Mouse (Mus musculus) neural tube, embryonic 14.5 days (tissue): Measurements from ENCODE around the gene Hist1h4h. TPM values are rescaled to one million over a fixed set of nuclear protein-coding genes. Genes with fewer than 3 reads are reported as not detected.
"Not testable (repeated sequence)": the region's sequence is repeated elsewhere in the genome, so short reads cannot be mapped to it uniquely, and the experiment has no call there.

Source experiments
- ATAC-seq: fragments of 200-750 bp; cut with Nextera tagmentation; 2 replicates; pipeline ENCODE4 v1.8.0; 2017; ENCODE audit warnings: low read depth, mild to moderate bottlenecking, moderate TSS enrichment, moderate library complexity
- H3K27ac ChIP-seq: fragments of 300-500 bp; sonication (generic); 2 replicates; pipeline ENCODE4 v1.5.1; 2014; ENCODE audit warnings: low read depth, mild to moderate bottlenecking, control low read depth, low read length, moderate library complexity, mixed read lengths
- H3K27me3 ChIP-seq: fragments of 300-500 bp; sonication (generic); 2 replicates; pipeline ENCODE4 v1.6.1; 2014; ENCODE audit warnings: low read length; ENCODE audit not compliant: control insufficient read depth, insufficient read depth
- H3K36me3 ChIP-seq: fragments of 300-500 bp; sonication (generic); 2 replicates; pipeline ENCODE4 v1.6.1; 2014; ENCODE audit warnings: low read length, mixed read lengths; ENCODE audit not compliant: control insufficient read depth, insufficient read depth
- H3K4me1 ChIP-seq: fragments of 300-500 bp; sonication (generic); 2 replicates; pipeline ENCODE4 v1.6.1; 2014; ENCODE audit warnings: low read length; ENCODE audit not compliant: control insufficient read depth, insufficient read depth
- H3K4me2 ChIP-seq: fragments of 300-500 bp; sonication (generic); 2 replicates; pipeline ENCODE4 v1.6.1; 2014; ENCODE audit warnings: mild to moderate bottlenecking, low read depth, low read length, control low read depth
- H3K4me3 ChIP-seq: fragments of 300-500 bp; sonication (generic); 2 replicates; pipeline ENCODE4 v1.5.1; 2014; ENCODE audit warnings: low read depth, low read length, control low read depth, mixed read lengths
- H3K9ac ChIP-seq: fragments of 300-500 bp; sonication (generic); replicated peaks from 2 replicates; pipeline ENCODE4 v1.6.1; 2014; ENCODE audit warnings: low read depth, mild to moderate bottlenecking, control low read depth, low read length, mixed read lengths
- H3K9me3 ChIP-seq: fragments of 300-500 bp; sonication (generic); 2 replicates; pipeline ENCODE4 v1.6.1; 2016; ENCODE audit warnings: low read length; ENCODE audit not compliant: control insufficient read depth
- WGBS: fragments of 180-500 bp; shearing (Covaris S2); extraction: QIAGEN DNeasy Blood & Tissue Kit; methylation state at CpG from one replicate; pipeline ENCODE4 v1.1.7; 2014; 5-methylcytosine and 5-hydroxymethylcytosine counted together
- polyA plus RNA-seq: library from polyadenylated mRNA; unstranded; fragments of >200 nt; fragmentation: Nextera tagmentation; extraction: Ambion mirVana; gene quantifications from 2 replicates; pipeline ENCODE4 v1.2.1, GENCODE M21; 2014

Hist1h4h gene
- polyA plus RNA-seq, 1 experiment from 2014 or later = 1.7 TPM

GRCm38 (mm10) chr13:23555839-23556416, 25.1 kb downstream of the Hist1h4h start:
- H3K27me3 ChIP-seq = no peaks in the 10 kb centered on the region; the same call in 1 of the 2 replicates
- H3K9ac ChIP-seq = peak overlapping the region; percentile 50
- peak overlapping the region; percentile 77 for H3K4me2 ChIP-seq
- no peaks in the 10 kb centered on the region for H3K36me3 ChIP-seq
- H3K27ac ChIP-seq = peak overlapping the region; percentile 81
- peak; percentile 79 for ATAC-seq
- H3K4me3 ChIP-seq = peak overlapping the region; percentile 43
- under 1% methylated on average over 18 of the region's 18 CpGs for WGBS
- no peaks in the 10 kb centered on the region for H3K9me3 ChIP-seq
- 0 out of 2 replicates have a peak, but pooled peaks cover 3% of the 10 kb centered on the region for H3K4me1 ChIP-seq

DNA sequence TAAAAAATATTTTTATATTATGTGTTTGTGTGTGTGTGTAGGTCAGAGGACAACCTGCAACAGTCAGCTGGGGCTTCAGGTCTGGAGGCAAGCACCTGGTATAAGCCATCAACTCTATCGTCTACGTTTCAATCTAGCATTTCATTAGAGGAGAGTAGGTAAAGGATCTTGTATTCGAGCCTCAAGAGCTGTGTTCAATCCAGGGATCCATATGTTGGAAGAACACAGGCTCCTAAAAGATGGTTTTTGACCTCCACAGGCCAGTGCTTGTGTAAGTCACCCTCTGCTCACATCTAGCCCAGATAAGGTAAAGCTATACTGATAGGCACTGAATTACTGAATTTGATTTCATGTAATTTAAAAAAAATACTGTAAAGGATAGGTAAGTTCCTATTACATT, 26.1 kb downstream of the Hist1h4h start:
- no peaks in the 10 kb centered on the region for H3K9me3 ChIP-seq
- 0 out of 2 replicates have a peak, but pooled peaks cover 3% of the 10 kb centered on the region for H3K4me1 ChIP-seq
- H3K9ac ChIP-seq = no peak overlapping the region
- no peaks in the 10 kb centered on the region; the same call in 1 of the 2 replicates for H3K27me3 ChIP-seq
- no peaks in the 10 kb centered on the region for H3K36me3 ChIP-seq
- 71% methylated on average over 3 of the region's 3 CpGs for WGBS
- ATAC-seq = no peak
- H3K27ac ChIP-seq = no peak overlapping the region
- H3K4me2 ChIP-seq = no peak overlapping the region
- no peak overlapping the region for H3K4me3 ChIP-seq

DNA sequence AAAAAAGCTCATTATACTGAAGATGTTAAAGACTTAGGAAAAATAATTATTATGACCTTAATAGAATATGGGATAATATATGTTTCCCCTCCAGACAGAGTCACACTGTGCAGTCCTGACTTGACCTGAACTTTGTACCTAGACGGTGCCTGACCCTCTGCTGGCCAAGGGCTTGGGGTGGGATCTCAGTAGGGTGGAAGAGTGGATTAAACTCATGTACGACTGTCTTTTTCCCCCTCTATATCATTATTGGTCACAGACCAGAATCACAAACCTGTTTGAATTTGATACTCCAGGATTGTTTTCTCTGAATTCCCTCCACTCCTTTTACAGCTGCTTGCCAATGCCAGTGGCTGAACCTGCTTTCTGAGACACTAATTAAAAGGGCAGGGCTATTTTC, 29.8 kb downstream of the Hist1h4h start:
- not testable (repeated sequence) for H3K4me1 ChIP-seq, ATAC-seq, H3K36me3 ChIP-seq, H3K4me3 ChIP-seq, H3K4me2 ChIP-seq, H3K9ac ChIP-seq, H3K9me3 ChIP-seq, H3K27me3 ChIP-seq, H3K27ac ChIP-seq
- WGBS = 23% methylated on average over 2 of the region's 2 CpGs

DNA sequence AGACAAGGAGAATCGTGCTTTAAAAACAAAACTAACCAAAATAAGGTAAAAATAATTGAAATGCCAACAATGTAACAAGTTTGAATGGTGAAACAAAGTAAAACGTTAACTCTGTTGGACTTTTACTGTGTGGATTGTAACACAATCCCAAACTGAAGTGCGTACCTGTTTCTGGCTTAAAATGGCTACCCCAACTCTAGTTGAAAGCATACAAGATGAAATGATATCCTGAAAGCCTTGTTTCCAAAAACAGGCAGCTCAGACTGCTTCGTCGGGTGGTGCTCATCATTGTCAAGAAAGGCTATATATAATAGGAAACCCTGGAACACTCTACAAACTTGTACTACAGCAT, 30.7 kb downstream of the Hist1h4h start:
- not testable (repeated sequence) for H3K27ac ChIP-seq
- WGBS = 0% methylated on average over 2 of the region's 5 CpGs

GRCm38 (mm10) chr13:23561883-23562659, 31.2 kb downstream of the Hist1h4h start, which contains the start of gene Hist1h3e:
Gene Hist1h3e, minus strand, starts transcription at chr13:23562369.
- Histone ChIP-seq H3K4me2 (peak within 1 kb of the TSS; percentile 84), H3K27ac (peak within 1 kb of the TSS; percentile 99), H3K4me3 (peak within 1 kb of the TSS; percentile 41), H3K9ac (peak within 1 kb of the TSS; percentile 61)
- H3K36me3 ChIP-seq, H3K27me3 ChIP-seq, H3K9me3 ChIP-seq, H3K4me1 ChIP-seq: not testable (repeated sequence)
- under 1% methylated on average over 44 of the region's 67 CpGs for WGBS
- ATAC-seq = peak; percentile 96

More for the DNA sequence above, 30.7 kb downstream of the Hist1h4h start:
- H3K27me3 ChIP-seq, H3K9ac ChIP-seq, H3K4me1 ChIP-seq, ATAC-seq, H3K9me3 ChIP-seq, H3K36me3 ChIP-seq: not testable (repeated sequence)
- peak overlapping the region; percentile 84 for H3K4me2 ChIP-seq
- H3K4me3 ChIP-seq = peak overlapping the region; percentile 41

GRCm38 (mm10) chr13:23562699-23563462, 32.0 kb downstream of the Hist1h4h start:
- peak; percentile 52 for ATAC-seq
- Histone ChIP-seq H3K4me1 (0 out of 2 replicates have a peak, but pooled peaks cover 5% of the 10 kb centered on the region), H3K27ac (peak overlapping the region; percentile 99), H3K9ac (peak overlapping the region; percentile 61), H3K4me3 (peak overlapping the region; percentile 41), H3K4me2 (peak overlapping the region; percentile 84), H3K9me3 (no peaks in the 10 kb centered on the region), H3K27me3 (no peaks in the 10 kb centered on the region), H3K36me3 (no peaks in the 10 kb centered on the region)
- WGBS = 2% methylated on average over 18 of the region's 18 CpGs

DNA sequence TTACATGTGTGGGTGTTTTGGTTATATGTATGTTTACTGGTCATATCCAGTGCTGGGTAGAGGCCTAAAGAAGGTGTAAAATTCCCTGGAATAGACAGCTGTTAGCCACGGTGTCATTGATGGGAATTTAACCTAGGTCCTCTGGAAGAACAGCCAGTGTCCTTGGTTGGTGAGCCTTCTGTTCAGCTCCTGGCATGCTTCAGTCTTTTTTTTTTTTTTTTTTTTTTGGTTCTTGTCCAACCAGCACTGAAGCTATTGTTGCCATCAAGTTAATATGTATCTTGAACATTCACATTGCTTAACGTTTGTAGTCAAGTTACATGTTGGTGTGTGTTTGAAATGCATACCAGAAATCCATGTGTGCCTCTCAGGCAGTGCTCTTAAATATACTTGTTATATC, 33.6 kb downstream of the Hist1h4h start:
- no peak for ATAC-seq
- no peaks in the 10 kb centered on the region for H3K9me3 ChIP-seq
- WGBS = 88% methylated on average over 2 of the region's 2 CpGs
- 0 out of 2 replicates have a peak, but pooled peaks cover 5% of the 10 kb centered on the region for H3K4me1 ChIP-seq
- no peaks in the 10 kb centered on the region for H3K36me3 ChIP-seq
- H3K9ac ChIP-seq = no peak overlapping the region
- H3K27me3 ChIP-seq = no peaks in the 10 kb centered on the region
- H3K4me2 ChIP-seq = no peak overlapping the region
- H3K4me3 ChIP-seq = no peak overlapping the region
- H3K27ac ChIP-seq = peak overlapping the region; percentile 99; the same call in 1 of the 2 replicates

- not testable (repeated sequence) for H3K36me3 ChIP-seq, H3K9me3 ChIP-seq, H3K27me3 ChIP-seq
- Histone ChIP-seq H3K27ac (peak overlapping the region; percentile 90), H3K4me1 (peaks cover 25% of the 10 kb centered on the region), H3K4me2 (peak overlapping the region; percentile 73), H3K4me3 (peak overlapping the region; percentile 47), H3K9ac (peak overlapping the region; percentile 12)
- 2% methylated on average over 20 of the region's 41 CpGs for WGBS
- ATAC-seq = peak; percentile 25
Measured at GRCm38 (mm10) chr13:23570261-23571021, 39.6 kb downstream of the Hist1h4h start.
